Mouse (Mus musculus) T-cell, adult 2 months (primary cell): ENCODE measurements around the gene Agrp.
"Not testable (repeated sequence)": the region's sequence is repeated elsewhere in the genome, so short reads cannot be mapped to it uniquely, and the experiment has no call there.

ENCODE experiments used
- DNase-seq: peaks from one replicate; pipeline ENCODE4 v3.0.0; 2022; ENCODE audit warnings: low spot score

The Agrp gene

GRCm38 (mm10) chr8:105622421-105622920 lies 14.7 kb downstream of the Agrp start:
- peak; percentile 89 for DNase-seq

DNA sequence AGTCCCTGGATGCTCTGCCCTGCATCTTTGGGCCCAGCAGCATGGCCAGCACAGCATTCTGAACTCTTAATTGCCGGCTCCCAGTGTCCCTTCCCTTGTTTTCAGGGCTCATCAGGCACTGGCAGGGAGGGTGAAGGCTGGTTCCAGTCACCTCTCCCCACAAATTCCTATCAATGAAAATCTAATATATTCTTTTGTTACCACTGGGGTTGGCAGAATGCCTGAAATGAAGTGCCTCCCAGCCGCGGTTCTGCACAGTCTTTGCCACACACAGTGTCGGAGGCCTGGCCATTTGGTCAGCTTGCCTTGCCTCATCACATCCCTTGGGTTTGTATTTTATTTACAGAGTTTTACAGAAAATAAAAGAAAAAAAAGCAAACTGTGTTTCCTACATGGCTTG lies 15.4 kb downstream of the Agrp start:
- no peak for DNase-seq

DNA sequence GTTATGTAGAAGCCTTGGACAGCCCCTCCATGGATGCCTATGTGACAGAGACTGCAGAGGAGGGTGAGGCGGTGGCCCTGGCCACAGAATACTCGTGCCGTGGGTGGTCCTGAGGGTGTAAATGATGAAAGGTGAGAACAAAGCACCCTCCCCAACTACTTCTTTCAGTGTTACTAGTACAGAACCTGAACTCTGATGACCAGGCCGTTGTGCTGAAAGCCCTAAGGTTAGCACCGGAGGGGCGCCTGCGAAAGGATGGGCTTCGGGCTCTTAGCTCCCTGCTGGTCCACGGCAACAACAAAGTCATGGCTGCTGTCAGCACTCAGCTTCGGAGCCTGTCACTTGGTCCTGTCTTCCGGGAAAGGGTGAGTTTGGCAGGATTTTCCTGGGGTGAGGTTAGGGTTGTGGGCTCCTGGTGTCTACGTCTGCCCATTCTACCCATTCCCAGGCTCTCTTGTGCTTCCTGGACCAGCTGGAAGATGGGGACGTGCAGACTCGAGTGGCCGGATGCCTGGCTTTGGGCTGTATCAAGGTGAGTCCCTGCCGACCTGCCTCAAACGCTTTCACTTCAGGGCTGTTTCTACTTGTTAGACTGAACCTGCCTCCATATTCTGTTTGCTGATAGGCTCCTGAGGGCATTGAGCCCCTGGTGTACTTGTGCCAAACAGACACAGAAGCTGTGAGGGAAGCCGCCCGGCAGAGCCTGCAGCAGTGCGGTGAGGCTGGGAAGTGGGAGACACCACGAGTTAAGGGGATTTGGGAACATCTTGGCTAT lies 16.1 kb downstream of the Agrp start:
- no peak for DNase-seq

DNA sequence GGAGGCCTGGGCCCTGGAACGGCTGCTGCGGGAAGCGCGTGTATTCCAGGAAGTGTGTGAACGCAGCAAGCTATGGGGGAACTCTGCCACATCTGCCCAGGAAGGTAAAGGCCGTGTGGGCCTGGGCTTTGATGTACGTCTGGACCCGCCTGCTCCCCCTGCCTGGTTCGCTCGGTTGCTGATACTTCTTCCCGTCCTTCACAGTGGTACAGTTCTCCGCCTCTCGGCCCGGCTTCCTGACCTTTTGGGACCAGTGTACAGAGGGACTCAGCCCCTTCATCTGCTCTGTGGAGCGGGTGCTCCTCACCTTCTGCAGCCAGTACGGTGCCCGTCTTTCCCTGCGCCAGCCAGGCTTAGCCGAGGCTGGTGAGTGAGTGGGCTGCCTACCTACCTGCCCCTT lies 17.0 kb downstream of the Agrp start:
- DNase-seq, result no peak

- DNase-seq, result no peak
Observed at GRCm38 (mm10) chr8:105618892-105619591, 18.2 kb downstream of the Agrp start.

- DNase-seq, result no peak
Observed at GRCm38 (mm10) chr8:105618279-105618634, 18.9 kb downstream of the Agrp start.

DNA sequence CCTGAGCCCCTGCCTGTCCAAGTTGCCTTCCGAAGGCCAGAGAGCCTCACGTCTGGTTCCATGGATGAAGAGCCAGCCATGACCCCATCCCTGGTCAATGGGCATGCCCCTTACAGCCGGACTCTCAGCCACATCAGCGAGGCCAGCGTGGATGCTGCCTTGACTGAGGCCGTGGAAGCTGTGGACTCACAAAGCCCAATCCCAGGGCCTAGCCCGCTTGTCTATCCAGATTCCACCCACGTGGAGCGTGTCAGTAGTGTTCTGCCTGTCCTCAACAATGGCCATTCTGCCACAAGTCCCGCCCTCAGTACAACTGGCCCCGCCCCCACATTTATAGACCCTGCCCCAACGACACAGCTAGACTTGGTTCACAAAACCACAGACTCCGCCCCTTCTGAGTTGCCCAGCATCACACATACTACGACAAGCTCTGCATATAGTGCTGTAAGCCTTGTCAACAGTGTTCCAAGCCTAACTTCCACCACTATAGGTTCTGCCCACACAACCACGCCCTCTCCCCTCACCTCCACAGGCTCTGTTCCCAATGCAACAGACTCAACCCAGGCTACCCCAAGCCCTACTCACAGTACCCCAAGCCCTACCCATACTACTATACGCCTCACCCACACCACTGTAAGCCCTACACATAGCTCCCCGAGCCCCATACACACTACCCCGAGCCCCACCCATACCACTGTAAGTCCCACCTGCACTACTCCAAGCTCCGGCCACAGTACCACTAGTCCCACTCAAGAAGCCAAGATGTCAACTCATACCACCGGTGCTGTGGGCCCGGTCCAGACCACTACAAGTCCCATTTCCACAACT lies 19.5 kb downstream of the Agrp start:
- no peak for DNase-seq

DNA sequence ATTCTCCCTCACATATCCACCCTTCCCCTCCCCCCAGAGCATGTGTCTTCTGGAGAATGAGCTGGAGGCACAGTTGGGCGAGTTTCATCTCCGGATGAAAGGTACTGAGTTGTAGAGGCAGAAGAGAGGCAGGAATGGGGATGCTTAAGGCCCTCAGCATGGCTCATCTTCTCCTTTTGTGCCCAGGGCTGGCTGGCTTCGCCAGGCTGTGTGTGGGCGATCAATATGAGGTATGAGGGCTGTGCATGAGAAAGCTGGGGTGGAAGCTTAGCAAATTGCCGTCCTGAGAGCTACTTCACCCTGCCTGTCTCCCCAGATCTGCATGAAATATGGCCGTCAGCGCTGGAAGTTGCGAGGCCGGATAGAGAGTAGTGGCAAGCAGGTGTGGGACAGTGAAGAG lies 21.3 kb downstream of the Agrp start:
- no peak for DNase-seq

GRCm38 (mm10) chr8:105613830-105614511 lies 23.2 kb downstream of the Agrp start:
- DNase-seq, result peak; percentile 52

- no peak for DNase-seq
Observed at GRCm38 (mm10) chr8:105613037-105613436, 24.2 kb downstream of the Agrp start.

DNA sequence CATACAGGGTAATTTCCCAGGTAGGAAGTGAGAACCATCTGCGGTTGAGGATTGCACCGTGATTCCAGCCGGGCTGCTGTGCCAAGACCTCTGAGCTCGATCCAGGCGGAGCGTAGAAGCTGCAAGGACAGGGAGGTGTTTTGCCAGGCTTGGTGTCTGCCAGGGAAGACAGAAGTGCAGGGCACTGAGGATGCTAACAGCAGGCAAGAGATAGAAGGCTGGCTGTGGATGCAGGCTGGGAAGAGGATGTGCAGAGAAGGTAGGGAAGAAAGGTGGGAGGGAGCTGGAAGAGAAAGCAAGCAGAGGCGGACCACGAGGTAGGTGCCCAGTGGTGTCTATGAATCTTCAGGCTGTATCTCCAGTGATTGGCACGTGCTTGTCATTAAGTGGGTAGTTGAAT lies 25.4 kb downstream of the Agrp start:
- DNase-seq, result no peak

GRCm38 (mm10) chr8:105609771-105610170 lies 27.4 kb downstream of the Agrp start:
- DNase-seq, result no peak

GRCm38 (mm10) chr8:105609355-105609754 lies 27.8 kb downstream of the Agrp start:
- DNase-seq, result no peak

GRCm38 (mm10) chr8:105607684-105608083 lies 29.5 kb downstream of the Agrp start:
- DNase-seq, result peak; percentile 44

DNA sequence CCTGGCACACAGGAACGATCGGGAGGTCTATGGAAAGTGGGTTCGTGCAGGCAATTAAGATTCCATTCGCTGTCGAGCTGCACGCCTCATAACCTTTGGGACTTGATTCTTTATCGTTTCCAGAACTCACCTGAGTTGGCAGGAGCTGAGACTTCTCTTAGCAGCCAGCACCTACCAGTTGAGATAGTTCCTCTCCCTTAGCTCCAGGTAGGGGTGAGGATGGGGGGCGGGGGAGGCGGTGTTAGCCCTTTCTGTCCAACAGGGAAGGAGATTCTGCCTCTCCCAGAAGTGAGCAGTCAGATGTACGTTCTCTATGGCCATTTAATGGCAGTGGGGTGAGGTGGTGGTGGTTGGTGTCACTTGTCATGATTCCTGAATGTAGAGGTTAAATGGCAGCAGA lies 30.1 kb downstream of the Agrp start:
- no peak for DNase-seq

DNA sequence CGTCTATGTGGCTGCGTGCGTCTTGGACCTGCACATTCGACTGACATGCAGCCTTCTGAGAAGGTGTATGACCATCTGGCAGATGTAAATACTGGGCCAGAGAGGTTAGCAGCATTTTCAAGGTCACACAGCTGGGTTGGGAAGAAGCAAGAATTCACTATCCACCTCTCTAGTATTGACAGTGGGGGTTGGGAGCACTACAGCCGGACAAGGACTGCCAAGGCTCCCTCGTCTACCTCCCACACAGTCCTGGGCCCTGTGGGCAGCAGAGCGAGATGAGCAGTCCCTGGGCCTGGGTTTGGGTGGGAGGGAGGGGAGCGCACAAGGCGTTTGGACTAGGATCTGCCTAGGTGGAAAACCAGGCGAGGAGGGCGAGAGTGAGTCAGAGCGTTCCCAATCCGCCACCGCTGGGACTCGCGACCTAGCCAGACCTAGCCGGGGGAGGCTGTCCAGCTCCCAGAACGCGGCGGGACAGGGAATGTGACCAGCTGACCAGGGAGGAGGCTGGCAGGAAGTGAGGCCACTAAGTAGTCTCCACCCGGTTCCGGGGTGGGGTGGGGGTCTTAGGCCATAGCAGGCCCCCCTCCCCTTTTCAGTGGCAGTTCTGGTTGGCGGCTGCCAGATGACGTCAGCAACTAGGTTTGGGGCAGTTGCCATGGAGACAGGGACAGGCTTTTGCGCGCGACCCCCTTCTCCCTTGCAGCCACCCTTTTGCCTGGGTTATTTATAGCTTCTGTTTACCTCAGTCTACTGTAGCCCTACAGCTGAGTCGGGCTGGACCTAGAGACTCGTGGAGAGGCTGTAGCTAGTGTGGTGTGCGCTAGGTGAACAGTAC lies 30.8 kb downstream of the Agrp start:
- peak; percentile 73 for DNase-seq

GRCm38 (mm10) chr8:105605491-105606188 lies 31.6 kb downstream of the Agrp start:
- peak; percentile 32 for DNase-seq

DNA sequence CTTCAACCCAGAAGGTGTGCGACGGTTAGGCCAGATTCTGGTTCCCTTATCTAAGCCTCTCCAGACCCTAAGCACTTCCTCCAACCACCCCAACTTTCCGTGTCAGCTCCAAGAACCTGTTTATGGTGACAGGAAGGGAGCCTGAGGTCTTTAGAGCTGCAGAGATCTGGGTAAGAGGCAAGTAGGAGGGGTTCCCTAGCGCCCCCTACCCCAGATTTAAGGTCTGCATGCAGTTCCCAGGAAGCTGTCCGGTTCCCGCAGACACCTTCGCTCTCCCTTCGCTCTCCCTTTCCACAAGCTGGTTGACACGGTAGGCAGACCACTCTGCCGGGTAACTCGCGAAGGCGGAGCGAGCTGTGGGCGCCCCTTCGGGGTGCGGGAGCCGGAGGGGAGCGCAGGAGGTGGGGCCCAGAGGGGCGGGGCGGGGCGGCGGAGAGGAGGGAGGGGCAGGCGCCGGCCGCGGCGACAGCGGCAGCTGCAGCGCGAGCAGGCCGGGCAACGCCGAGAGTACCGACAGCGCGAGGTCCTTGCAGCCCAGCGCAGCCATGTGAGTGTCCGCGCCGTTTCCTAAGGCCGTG lies 32.3 kb downstream of the Agrp start, which contains the start of gene Ripor1:
Gene Ripor1 (plus strand): TSS at position 452 of the 578 bp plus-strand sequence.
- peak; percentile 77 for DNase-seq

DNA sequence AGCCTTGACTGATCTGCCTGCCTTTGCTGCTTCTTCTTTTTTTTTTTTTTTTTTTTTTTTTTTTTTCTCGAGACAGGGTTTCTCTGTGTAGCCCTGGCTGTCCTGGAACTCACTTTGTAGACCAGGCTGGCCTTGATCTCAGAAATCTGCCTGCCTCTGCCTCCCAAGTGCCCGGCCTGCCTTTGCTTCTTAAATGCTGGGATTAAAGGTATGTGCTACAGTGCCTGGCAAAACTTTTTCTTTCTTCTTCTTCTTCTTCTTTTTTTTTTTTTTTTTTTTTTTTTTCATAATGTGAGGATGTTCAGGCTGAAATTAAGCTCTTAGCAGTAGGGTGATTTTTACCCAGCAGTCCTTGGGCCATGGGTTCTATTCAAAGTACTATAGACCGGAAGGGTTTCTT lies 34.7 kb downstream of the Agrp start:
- not testable (repeated sequence) for DNase-seq

DNA sequence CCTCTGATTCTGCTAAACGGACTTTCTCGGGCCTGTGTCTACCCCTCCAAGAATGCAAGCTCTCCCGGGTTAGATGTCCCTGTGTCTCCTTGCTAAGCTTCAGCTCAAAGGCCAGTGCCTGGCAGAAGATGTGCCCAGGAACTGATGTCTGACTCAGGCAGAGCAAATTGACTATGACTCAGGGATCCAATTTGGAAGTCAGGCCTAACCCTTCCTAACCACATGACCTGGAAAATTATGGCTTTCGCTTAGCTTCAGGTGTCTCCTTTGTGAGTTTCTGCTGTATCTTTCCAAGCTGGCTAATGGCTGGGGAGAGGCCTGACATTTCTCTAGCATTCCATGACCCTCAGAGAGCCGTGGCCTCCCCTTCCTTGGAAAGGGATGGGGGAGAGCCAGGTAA lies 35.9 kb downstream of the Agrp start:
- no peak for DNase-seq
